Mouse (Mus musculus): ENCODE measurements around the gene Cyp4x1.

Gene Cyp4x1

GRCm38 (mm10) chr4:115056371-115056920 lies 77.6 kb downstream of the Cyp4x1 start, which contains the start of gene Tal1:
Gene Tal1, plus strand, starts transcription at chr4:115056426.
- DNase-seq: no peak
